Mouse (Mus musculus) heart, postnatal 0 days (tissue): Measurements from ENCODE around the gene Ick.
A peak's percentile ranks its signal among the peaks of the same experiment; 100 is the strongest.

Experiments used
- CTCF ChIP-seq: IDR thresholded peaks from 2 replicates; pipeline ENCODE4 v1.5.1; 2016; ENCODE audit warnings: antibody characterized with exemption, control low read depth, low read depth
- EP300 ChIP-seq: IDR thresholded peaks from 2 replicates; pipeline ENCODE4 v1.6.1; 2016; ENCODE audit warnings: antibody characterized with exemption, low read depth

DNA sequence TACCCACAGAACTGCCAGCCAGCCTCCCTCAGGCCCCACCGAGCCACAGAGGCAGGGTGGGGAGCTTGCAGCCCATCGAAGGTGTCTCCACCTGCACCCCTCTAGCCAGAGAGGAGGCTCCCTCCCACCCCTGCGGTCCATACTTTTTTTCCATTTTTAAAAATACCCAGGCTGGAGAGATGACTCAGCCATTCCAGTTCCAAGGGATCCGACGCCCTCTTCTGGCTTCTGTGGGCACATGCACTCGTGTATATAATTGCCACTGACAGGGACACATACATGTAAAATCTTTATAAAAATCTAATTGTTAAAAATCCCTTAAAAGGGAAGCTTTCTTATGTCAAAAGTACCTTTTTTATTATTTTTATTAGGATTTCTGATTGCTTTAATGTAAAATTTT, 59.9 kb downstream of the Ick start:
- TF ChIP-seq CTCF (peak; percentile 49), EP300 (no peak)
